Mouse (Mus musculus): ENCODE measurements around the gene Gm28048. TPM values are rescaled to one million over a fixed set of nuclear protein-coding genes. Genes with fewer than 3 reads are reported as not detected.
A peak's percentile ranks its signal among the peaks of the same experiment; 100 is the strongest.

Gm28048 gene
- polyA plus RNA-seq, 1 experiment from 2014 or later: 8.2 TPM

- 80% methylated on average over 6 of the region's 6 CpGs for WGBS (ENCODE audit: insufficient replicate concordance)
- no peaks in the 10 kb centered on the region for H3K27me3 ChIP-seq (ENCODE audit: control insufficient read depth, insufficient read depth, low read length)
- no peak for ATAC-seq (replicated peaks; ENCODE audit: insufficient number of reproducible peaks, low FRiP score, low TSS enrichment)
Measured at GRCm38 (mm10) chr11:22874747-22875146, 107.1 kb downstream of the Gm28048 start.

GRCm38 (mm10) chr11:22873383-22873782, 108.5 kb downstream of the Gm28048 start:
- Histone ChIP-seq H3K36me3 (ENCODE audit: control insufficient read depth, insufficient read depth, low read length) (no peaks in the 10 kb centered on the region), H3K27ac (ENCODE audit: low read depth, low read length) (no peak overlapping the region), H3K4me1 (ENCODE audit: control insufficient read depth, insufficient read depth, low read length) (no peaks in the 10 kb centered on the region), H3K4me3 (ENCODE audit: low read depth, low read length) (no peak overlapping the region), H3K27me3 (ENCODE audit: control insufficient read depth, insufficient read depth, low read length) (no peaks in the 10 kb centered on the region), H3K9ac (ENCODE audit: low read depth, low read length) (no peak overlapping the region), H3K4me2 (no peak overlapping the region), H3K9me3 (replicated peaks; ENCODE audit: control insufficient read depth, low read length) (no peaks in the 10 kb centered on the region)
- ATAC-seq (replicated peaks; ENCODE audit: insufficient number of reproducible peaks, low FRiP score, low TSS enrichment): no peak
- WGBS (ENCODE audit: insufficient replicate concordance): 66% methylated on average over 4 of the region's 4 CpGs

More at GRCm38 (mm10) chr11:22874747-22875146, 107.1 kb downstream of the Gm28048 start:
- H3K9ac ChIP-seq (ENCODE audit: low read depth, low read length): no peak overlapping the region
- H3K4me3 ChIP-seq (ENCODE audit: low read depth, low read length): no peak overlapping the region
- H3K4me1 ChIP-seq (ENCODE audit: control insufficient read depth, insufficient read depth, low read length): no peaks in the 10 kb centered on the region
- no peaks in the 10 kb centered on the region for H3K36me3 ChIP-seq (ENCODE audit: control insufficient read depth, insufficient read depth, low read length)
- no peaks in the 10 kb centered on the region for H3K9me3 ChIP-seq (replicated peaks; ENCODE audit: control insufficient read depth, low read length)
- no peak overlapping the region for H3K4me2 ChIP-seq
- H3K27ac ChIP-seq (ENCODE audit: low read depth, low read length): no peak overlapping the region

GRCm38 (mm10) chr11:22872307-22872680, 109.6 kb downstream of the Gm28048 start:
- Histone ChIP-seq H3K4me2 (peak overlapping the region; percentile 10; the same call in 1 of the 2 replicates), H3K27ac (ENCODE audit: low read depth, low read length) (peak overlapping the region; percentile 2), H3K36me3 (ENCODE audit: control insufficient read depth, insufficient read depth, low read length) (no peaks in the 10 kb centered on the region), H3K27me3 (ENCODE audit: control insufficient read depth, insufficient read depth, low read length) (no peaks in the 10 kb centered on the region), H3K9me3 (replicated peaks; ENCODE audit: control insufficient read depth, low read length) (no peaks in the 10 kb centered on the region), H3K9ac (ENCODE audit: low read depth, low read length) (no peak overlapping the region), H3K4me1 (ENCODE audit: control insufficient read depth, insufficient read depth, low read length) (no peaks in the 10 kb centered on the region), H3K4me3 (ENCODE audit: low read depth, low read length) (no peak overlapping the region)
- WGBS (ENCODE audit: insufficient replicate concordance): 45% methylated on average over 4 of the region's 4 CpGs
- ATAC-seq (replicated peaks; ENCODE audit: insufficient number of reproducible peaks, low FRiP score, low TSS enrichment): no peak

- H3K4me3 ChIP-seq (ENCODE audit: low read depth, low read length): no peak overlapping the region
- no peaks in the 10 kb centered on the region for H3K9me3 ChIP-seq (replicated peaks; ENCODE audit: control insufficient read depth, low read length)
- no peak for ATAC-seq (replicated peaks; ENCODE audit: insufficient number of reproducible peaks, low FRiP score, low TSS enrichment)
- H3K27me3 ChIP-seq (ENCODE audit: control insufficient read depth, insufficient read depth, low read length): no peaks in the 10 kb centered on the region
- H3K4me2 ChIP-seq: peak overlapping the region; percentile 22; the same call in 1 of the 2 replicates
- H3K9ac ChIP-seq (ENCODE audit: low read depth, low read length): no peak overlapping the region
- peak overlapping the region; percentile 2; the same call in 1 of the 2 replicates for H3K27ac ChIP-seq (ENCODE audit: low read depth, low read length)
- H3K36me3 ChIP-seq (ENCODE audit: control insufficient read depth, insufficient read depth, low read length): no peaks in the 10 kb centered on the region
- WGBS (ENCODE audit: insufficient replicate concordance): 39% methylated on average over 7 of the region's 7 CpGs
- no peaks in the 10 kb centered on the region for H3K4me1 ChIP-seq (ENCODE audit: control insufficient read depth, insufficient read depth, low read length)
Measured at GRCm38 (mm10) chr11:22871628-22872306, 110.1 kb downstream of the Gm28048 start.

GRCm38 (mm10) chr11:22868582-22868981, 113.3 kb downstream of the Gm28048 start:
- H3K4me1 ChIP-seq (ENCODE audit: control insufficient read depth, insufficient read depth, low read length): no peaks in the 10 kb centered on the region
- H3K9ac ChIP-seq (ENCODE audit: low read depth, low read length): no peak overlapping the region
- H3K4me2 ChIP-seq: no peak overlapping the region
- H3K9me3 ChIP-seq (replicated peaks; ENCODE audit: control insufficient read depth, low read length): no peaks in the 10 kb centered on the region
- ATAC-seq (replicated peaks; ENCODE audit: insufficient number of reproducible peaks, low FRiP score, low TSS enrichment): no peak
- WGBS (ENCODE audit: insufficient replicate concordance): 80% methylated on average over 8 of the region's 8 CpGs
- H3K36me3 ChIP-seq (ENCODE audit: control insufficient read depth, insufficient read depth, low read length): no peaks in the 10 kb centered on the region
- no peaks in the 10 kb centered on the region for H3K27me3 ChIP-seq (ENCODE audit: control insufficient read depth, insufficient read depth, low read length)
- no peak overlapping the region for H3K4me3 ChIP-seq (ENCODE audit: low read depth, low read length)
- no peak overlapping the region for H3K27ac ChIP-seq (ENCODE audit: low read depth, low read length)

GRCm38 (mm10) chr11:22867691-22868090, 114.2 kb downstream of the Gm28048 start:
- H3K9ac ChIP-seq (ENCODE audit: low read depth, low read length): no peak overlapping the region
- ATAC-seq (replicated peaks; ENCODE audit: insufficient number of reproducible peaks, low FRiP score, low TSS enrichment): no peak
- no peaks in the 10 kb centered on the region for H3K9me3 ChIP-seq (replicated peaks; ENCODE audit: control insufficient read depth, low read length)
- no peaks in the 10 kb centered on the region for H3K36me3 ChIP-seq (ENCODE audit: control insufficient read depth, insufficient read depth, low read length)
- no peaks in the 10 kb centered on the region for H3K4me1 ChIP-seq (ENCODE audit: control insufficient read depth, insufficient read depth, low read length)
- 77% methylated on average over 5 of the region's 5 CpGs for WGBS (ENCODE audit: insufficient replicate concordance)
- H3K27me3 ChIP-seq (ENCODE audit: control insufficient read depth, insufficient read depth, low read length): no peaks in the 10 kb centered on the region
- no peak overlapping the region for H3K27ac ChIP-seq (ENCODE audit: low read depth, low read length)
- H3K4me3 ChIP-seq (ENCODE audit: low read depth, low read length): no peak overlapping the region
- H3K4me2 ChIP-seq: no peak overlapping the region

- Histone ChIP-seq H3K27ac (ENCODE audit: low read depth, low read length) (no peak overlapping the region), H3K9ac (ENCODE audit: low read depth, low read length) (no peak overlapping the region), H3K4me1 (ENCODE audit: control insufficient read depth, insufficient read depth, low read length) (no peaks in the 10 kb centered on the region), H3K9me3 (replicated peaks; ENCODE audit: control insufficient read depth, low read length) (no peaks in the 10 kb centered on the region), H3K4me2 (no peak overlapping the region), H3K27me3 (ENCODE audit: control insufficient read depth, insufficient read depth, low read length) (no peaks in the 10 kb centered on the region), H3K36me3 (ENCODE audit: control insufficient read depth, insufficient read depth, low read length) (no peaks in the 10 kb centered on the region), H3K4me3 (ENCODE audit: low read depth, low read length) (no peak overlapping the region)
- no peak for ATAC-seq (replicated peaks; ENCODE audit: insufficient number of reproducible peaks, low FRiP score, low TSS enrichment)
- WGBS (ENCODE audit: insufficient replicate concordance): 82% methylated on average over 7 of the region's 7 CpGs
Measured at GRCm38 (mm10) chr11:22865635-22866246, 116.1 kb downstream of the Gm28048 start.

- no peaks in the 10 kb centered on the region for H3K27me3 ChIP-seq (ENCODE audit: control insufficient read depth, insufficient read depth, low read length)
- ATAC-seq (replicated peaks; ENCODE audit: insufficient number of reproducible peaks, low FRiP score, low TSS enrichment): no peak
- no peak overlapping the region for H3K9ac ChIP-seq (ENCODE audit: low read depth, low read length)
- H3K36me3 ChIP-seq (ENCODE audit: control insufficient read depth, insufficient read depth, low read length): no peaks in the 10 kb centered on the region
- no peak overlapping the region for H3K4me3 ChIP-seq (ENCODE audit: low read depth, low read length)
- H3K27ac ChIP-seq (ENCODE audit: low read depth, low read length): no peak overlapping the region
- no peak overlapping the region for H3K4me2 ChIP-seq
- WGBS (ENCODE audit: insufficient replicate concordance): 68% methylated on average over 8 of the region's 8 CpGs
- no peaks in the 10 kb centered on the region for H3K9me3 ChIP-seq (replicated peaks; ENCODE audit: control insufficient read depth, low read length)
- H3K4me1 ChIP-seq (ENCODE audit: control insufficient read depth, insufficient read depth, low read length): no peaks in the 10 kb centered on the region
Measured at GRCm38 (mm10) chr11:22864305-22865060, 117.4 kb downstream of the Gm28048 start.

Measured in heart, embryonic 11.5 days (tissue).